Mouse (Mus musculus) midbrain, embryonic 16.5 days (tissue): ENCODE data around the gene Gm9376. TPM values are rescaled to one million over a fixed set of nuclear protein-coding genes. Genes with fewer than 3 reads are reported as not detected.

Experiments
- ATAC-seq: fragments of 200-750 bp; cut with Nextera tagmentation; 2 replicates; pipeline ENCODE4 v1.8.0; 2017; ENCODE audit warnings: moderate TSS enrichment
- H3K27ac ChIP-seq: fragments of 300-500 bp; sonication (generic); 2 replicates; pipeline ENCODE4 v1.5.1; 2014; ENCODE audit warnings: mild to moderate bottlenecking, low read length, mixed read lengths
- H3K27me3 ChIP-seq: fragments of 300-500 bp; sonication (generic); 2 replicates; pipeline ENCODE4 v1.6.1; 2014; ENCODE audit warnings: low read depth, low read length, mixed read lengths; ENCODE audit not compliant: control insufficient read depth, insufficient read depth
- H3K36me3 ChIP-seq: fragments of 300-500 bp; sonication (generic); 2 replicates; pipeline ENCODE4 v1.6.1; 2014; ENCODE audit warnings: mild to moderate bottlenecking, low read length, moderate library complexity, mixed read lengths; ENCODE audit not compliant: control insufficient read depth, insufficient read depth
- H3K4me1 ChIP-seq: fragments of 300-500 bp; sonication (generic); 2 replicates; pipeline ENCODE4 v1.6.1; 2014; ENCODE audit warnings: mild to moderate bottlenecking, low read length, mixed read lengths; ENCODE audit not compliant: control insufficient read depth, insufficient read depth
- H3K4me2 ChIP-seq: fragments of 300-500 bp; sonication (generic); 2 replicates; pipeline ENCODE4 v1.6.1; 2014; ENCODE audit warnings: mild to moderate bottlenecking, low read length, mixed read lengths
- H3K4me3 ChIP-seq: fragments of 300-500 bp; sonication (generic); 2 replicates; pipeline ENCODE4 v1.5.1; 2014; ENCODE audit warnings: low read depth, mild to moderate bottlenecking, low read length, moderate library complexity, mixed read lengths
- H3K9ac ChIP-seq: fragments of 300-500 bp; sonication (generic); 2 replicates; pipeline ENCODE4 v1.6.1; 2014; ENCODE audit warnings: low read depth, low read length, mixed read lengths
- H3K9me3 ChIP-seq: fragments of 300-500 bp; sonication (generic); replicated peaks from 2 replicates; pipeline ENCODE4 v1.6.1; 2014; ENCODE audit warnings: mild to moderate bottlenecking, low read length, mixed read lengths; ENCODE audit not compliant: control insufficient read depth, poor library complexity, severe bottlenecking
- WGBS: fragments of 180-500 bp; shearing (Covaris S2); extraction: QIAGEN DNeasy Blood & Tissue Kit; methylation state at CpG from one replicate; pipeline ENCODE4 v1.1.7; 2014; 5-methylcytosine and 5-hydroxymethylcytosine counted together
- microRNA-seq: library from miRNA; unstranded; fragments of <30 nt; microRNA quantifications from one replicate; pipeline ENCODE4, GENCODE M21; 2017
- polyA plus RNA-seq: library from polyadenylated mRNA; unstranded; fragments of >200 nt; fragmentation: Nextera tagmentation; extraction: Ambion mirVana; gene quantifications from 2 replicates; pipeline ENCODE4 v1.2.1, GENCODE M21; 2015

Gm9376 gene
- polyA plus RNA-seq, 1 experiment from 2014 or later: not detected

DNA sequence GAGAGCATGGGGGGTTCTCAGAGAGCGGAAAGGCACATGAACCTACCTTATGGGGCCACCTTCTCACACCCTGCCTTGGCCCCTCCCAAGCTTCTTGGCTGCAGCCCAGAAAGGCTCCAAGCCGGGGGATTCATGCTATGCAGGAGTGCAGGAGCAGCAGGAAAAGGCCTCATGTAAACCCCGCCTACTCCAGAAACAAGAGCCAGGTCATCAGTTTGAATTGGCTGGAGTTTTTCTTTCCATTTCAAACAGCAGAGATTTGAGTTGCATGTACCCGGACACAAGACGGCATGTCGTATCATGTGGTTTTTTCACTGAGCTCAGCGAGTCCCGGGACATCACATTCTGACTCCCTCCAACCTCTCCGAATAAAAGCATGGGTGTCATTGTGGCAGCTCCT is 39.2 kb downstream of the Gm9376 start:
- no peak for ATAC-seq
- no peaks in the 10 kb centered on the region for H3K9me3 ChIP-seq
- H3K27me3 ChIP-seq: no peaks in the 10 kb centered on the region
- H3K36me3 ChIP-seq: no peaks in the 10 kb centered on the region
- 69% methylated on average over 9 of the region's 9 CpGs for WGBS
- H3K4me1 ChIP-seq: no peaks in the 10 kb centered on the region
- no peak overlapping the region for H3K9ac ChIP-seq
- H3K27ac ChIP-seq: no peak overlapping the region
- H3K4me2 ChIP-seq: no peak overlapping the region
- H3K4me3 ChIP-seq: no peak overlapping the region

DNA sequence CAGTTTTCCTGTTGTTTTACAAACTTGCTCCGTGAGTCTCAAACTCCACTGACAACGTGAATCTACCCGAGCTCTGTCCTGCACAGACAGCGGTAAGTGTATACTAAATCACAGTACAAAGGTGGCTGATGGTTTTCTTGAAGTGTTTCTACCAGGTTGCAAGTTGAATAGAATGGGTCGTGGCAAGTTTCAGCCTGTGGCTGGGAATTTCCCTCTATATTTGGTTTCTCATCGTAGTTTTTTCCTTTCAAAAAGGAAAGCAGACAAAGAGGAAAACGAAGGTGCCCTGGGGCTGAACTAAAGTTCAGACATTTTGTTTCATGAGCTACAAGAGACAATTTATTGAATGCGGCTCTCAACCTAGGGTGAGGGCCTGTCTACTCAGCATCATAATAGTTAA is 40.3 kb downstream of the Gm9376 start:
- H3K27me3 ChIP-seq: no peaks in the 10 kb centered on the region
- H3K4me2 ChIP-seq: no peak overlapping the region
- H3K36me3 ChIP-seq: no peaks in the 10 kb centered on the region
- no peak overlapping the region for H3K4me3 ChIP-seq
- no peak for ATAC-seq
- no peaks in the 10 kb centered on the region for H3K9me3 ChIP-seq
- H3K4me1 ChIP-seq: no peaks in the 10 kb centered on the region
- no peak overlapping the region for H3K9ac ChIP-seq
- H3K27ac ChIP-seq: no peak overlapping the region
- WGBS: 82% methylated on average over 8 of the region's 8 CpGs

DNA sequence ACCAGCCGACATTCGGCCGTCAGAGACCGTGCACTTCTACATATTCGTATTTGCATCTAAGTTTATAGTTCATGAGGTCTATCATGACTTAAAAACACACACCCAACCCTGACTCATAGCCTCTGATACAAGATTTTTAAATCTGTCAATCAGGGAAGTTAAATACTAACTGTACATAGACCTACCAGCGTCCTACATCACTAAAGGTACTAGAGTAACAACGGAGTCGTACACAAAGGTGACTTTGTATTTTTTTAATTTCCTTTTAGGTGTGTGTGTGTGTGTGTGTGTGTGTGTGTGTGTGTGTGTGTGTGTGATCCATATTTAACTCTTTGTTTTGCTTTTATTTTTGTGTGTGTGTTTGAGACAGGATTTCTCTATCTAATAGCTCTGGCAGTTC is 44.9 kb downstream of the Gm9376 start:
- H3K27me3 ChIP-seq: no peaks in the 10 kb centered on the region
- H3K9ac ChIP-seq: no peak overlapping the region
- H3K4me2 ChIP-seq: no peak overlapping the region
- no peak overlapping the region for H3K4me3 ChIP-seq
- no peak for ATAC-seq
- no peaks in the 10 kb centered on the region for H3K36me3 ChIP-seq
- WGBS: 97% methylated on average over 8 of the region's 8 CpGs
- no peaks in the 10 kb centered on the region for H3K9me3 ChIP-seq
- no peaks in the 10 kb centered on the region for H3K4me1 ChIP-seq
- H3K27ac ChIP-seq: no peak overlapping the region

DNA sequence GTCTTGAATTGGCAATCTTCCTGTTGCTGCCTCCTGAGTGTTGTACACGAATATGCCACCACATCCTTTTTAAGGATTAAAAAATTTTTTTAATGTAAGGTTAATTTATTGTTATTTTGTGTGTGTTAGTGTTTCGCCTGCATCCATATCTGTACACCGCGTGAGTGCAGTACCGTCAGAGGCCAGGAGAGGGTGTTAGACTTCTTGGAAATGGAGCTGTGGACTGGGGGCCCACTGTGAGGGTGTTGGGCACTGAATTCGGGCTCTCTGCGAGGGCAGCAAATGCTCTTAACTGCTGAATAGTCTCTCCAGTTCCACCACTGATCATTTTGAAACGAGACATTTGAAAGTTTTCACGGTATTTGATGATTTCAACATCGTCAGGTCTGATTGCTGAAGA is 45.9 kb downstream of the Gm9376 start:
- no peak overlapping the region for H3K9ac ChIP-seq
- H3K27me3 ChIP-seq: no peaks in the 10 kb centered on the region
- no peaks in the 10 kb centered on the region for H3K36me3 ChIP-seq
- no peaks in the 10 kb centered on the region for H3K4me1 ChIP-seq
- no peak for ATAC-seq
- no peak overlapping the region for H3K4me3 ChIP-seq
- H3K4me2 ChIP-seq: no peak overlapping the region
- no peaks in the 10 kb centered on the region for H3K9me3 ChIP-seq
- H3K27ac ChIP-seq: no peak overlapping the region
- 92% methylated on average over 10 of the region's 10 CpGs for WGBS

DNA sequence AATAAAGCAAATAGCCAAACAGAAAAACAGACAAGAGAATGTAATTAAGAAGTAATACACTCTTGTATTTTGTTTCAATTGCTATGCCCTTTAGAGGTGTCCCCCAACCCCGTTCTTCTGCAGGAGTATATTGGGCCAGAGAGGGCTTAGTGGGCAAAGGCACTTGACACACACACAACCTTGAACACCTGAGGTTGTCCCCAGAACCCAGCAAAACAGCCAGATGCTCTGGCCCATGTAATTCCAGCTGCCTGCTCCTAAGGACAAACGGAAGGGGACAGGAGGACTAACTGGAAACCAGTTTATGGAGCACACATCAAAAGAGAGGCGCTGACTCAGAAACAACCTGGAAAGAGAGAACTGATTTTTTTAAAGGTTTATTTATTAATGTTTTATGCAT is 47.2 kb downstream of the Gm9376 start:
- ATAC-seq: no peak
- WGBS: 95% methylated on average over 3 of the region's 3 CpGs

DNA sequence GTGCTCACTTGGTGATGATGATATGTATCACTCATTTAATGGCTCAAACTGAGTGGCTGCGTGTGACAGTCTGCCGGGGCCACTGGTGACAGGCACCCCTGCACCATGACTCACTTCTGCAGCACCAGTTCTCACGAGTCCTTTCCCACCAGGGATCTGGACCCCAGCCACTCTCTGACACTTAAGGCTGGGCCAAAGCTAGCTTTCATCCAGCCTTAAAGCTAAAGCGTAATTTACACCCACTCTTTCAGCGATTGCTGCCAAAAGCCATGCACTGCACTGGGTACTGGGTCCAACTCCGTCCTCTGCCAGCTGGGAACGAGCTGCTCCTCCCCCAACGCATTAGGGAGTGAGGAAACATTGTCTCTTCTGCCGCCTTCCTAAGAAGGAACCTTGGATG is 50.5 kb downstream of the Gm9376 start:
- Histone ChIP-seq H3K4me3 (no peak overlapping the region), H3K4me1 (no peaks in the 10 kb centered on the region), H3K9me3 (no peaks in the 10 kb centered on the region), H3K27me3 (peaks cover 4% of the 10 kb centered on the region), H3K4me2 (no peak overlapping the region), H3K27ac (no peak overlapping the region), H3K9ac (no peak overlapping the region), H3K36me3 (no peaks in the 10 kb centered on the region)
- WGBS: 76% methylated on average over 9 of the region's 9 CpGs
- no peak for ATAC-seq

More for the DNA sequence above, 47.2 kb downstream of the Gm9376 start:
- H3K4me3 ChIP-seq: no peak overlapping the region
- no peak overlapping the region for H3K9ac ChIP-seq
- no peaks in the 10 kb centered on the region for H3K9me3 ChIP-seq
- no peak overlapping the region for H3K27ac ChIP-seq
- H3K36me3 ChIP-seq: no peaks in the 10 kb centered on the region
- no peaks in the 10 kb centered on the region for H3K4me1 ChIP-seq
- H3K27me3 ChIP-seq: no peaks in the 10 kb centered on the region
- no peak overlapping the region for H3K4me2 ChIP-seq

Small RNA genes lying within 50 kb of the gene (microRNA-seq; reads per million reads assigned to microRNA genes)
- gene Mir6241: not detected

Other genes with a start within 250 kb of the Gm9376 start
- 0.67 and 0.76 TPM in 2 replicates for gene Dct, start 214.7 kb upstream of the Gm9376 start, polyA plus RNA-seq
- 15.2 and 16.4 TPM in 2 replicates for gene Tgds, start 134.2 kb upstream of the Gm9376 start, polyA plus RNA-seq
- 40.4 and 41.5 TPM in 2 replicates for gene Gpr180, start 129.8 kb upstream of the Gm9376 start, polyA plus RNA-seq
- 6.4 and 8.0 TPM in 2 replicates for gene Sox21, start 29.9 kb upstream of the Gm9376 start, polyA plus RNA-seq